Mouse (Mus musculus) neural tube, embryonic 12.5 days (tissue): ENCODE results near the gene Hoxd9. TPM values are rescaled to one million over a fixed set of nuclear protein-coding genes. Genes with fewer than 3 reads are reported as not detected.

ENCODE experiments used
- ATAC-seq: fragments of 200-750 bp; cut with Nextera tagmentation; 2 replicates; pipeline ENCODE4 v1.8.0; 2017; ENCODE audit warnings: low read depth, mild to moderate bottlenecking, moderate TSS enrichment, moderate library complexity; ENCODE audit not compliant: low FRiP score
- H3K27ac ChIP-seq: fragments of 300-500 bp; sonication (generic); 2 replicates; pipeline ENCODE4 v1.5.1; 2016
- H3K27me3 ChIP-seq: fragments of 300-500 bp; sonication (generic); replicated peaks from 2 replicates; pipeline ENCODE4 v1.6.1; 2016; ENCODE audit warnings: mild to moderate bottlenecking
- H3K36me3 ChIP-seq: fragments of 300-500 bp; sonication (generic); 2 replicates; pipeline ENCODE4 v1.6.1; 2016; ENCODE audit warnings: mild to moderate bottlenecking
- H3K4me1 ChIP-seq: fragments of 300-500 bp; sonication (generic); 2 replicates; pipeline ENCODE4 v1.6.1; 2016
- H3K4me2 ChIP-seq: fragments of 300-500 bp; sonication (generic); replicated peaks from 2 replicates; pipeline ENCODE4 v1.6.1; 2016; ENCODE audit warnings: mild to moderate bottlenecking
- H3K4me3 ChIP-seq: fragments of 300-500 bp; sonication (generic); 2 replicates; pipeline ENCODE4 v1.5.1; 2016
- H3K9ac ChIP-seq: fragments of 300-500 bp; sonication (generic); 2 replicates; pipeline ENCODE4 v1.6.1; 2016; ENCODE audit warnings: mild to moderate bottlenecking
- H3K9me3 ChIP-seq: fragments of 300-500 bp; sonication (generic); 2 replicates; pipeline ENCODE4 v1.6.1; 2016; ENCODE audit warnings: mild to moderate bottlenecking
- WGBS: fragments of 180-500 bp; shearing (Covaris S2); methylation state at CpG from one replicate; pipeline ENCODE4 v1.1.7; 2016; 5-methylcytosine and 5-hydroxymethylcytosine counted together
- polyA plus RNA-seq: library from polyadenylated mRNA; unstranded; fragments of >200 nt; fragmentation: Nextera tagmentation; extraction: Ambion mirVana; gene quantifications from 2 replicates; pipeline ENCODE4 v1.2.1, GENCODE M21; 2016

Gene Hoxd9
- polyA plus RNA-seq, 1 experiment from 2014 or later = 34.4 TPM

- Histone ChIP-seq H3K27me3 (peaks cover 99% of the 10 kb centered on the region), H3K4me3 (peak overlapping the region; percentile 50), H3K4me1 (peaks cover 18% of the 10 kb centered on the region), H3K9me3 (no peaks in the 10 kb centered on the region), H3K36me3 (no peaks in the 10 kb centered on the region), H3K9ac (peak overlapping the region; percentile 53), H3K27ac (peak overlapping the region; percentile 26), H3K4me2 (peak overlapping the region; percentile 53)
- under 1% methylated on average over 23 of the region's 23 CpGs for WGBS
- ATAC-seq = no peak
Observed at GRCm38 (mm10) chr2:74679980-74680379, 17.5 kb upstream of the Hoxd9 start.

- peaks cover 12% of the 10 kb centered on the region for H3K4me1 ChIP-seq
- H3K4me2 ChIP-seq = peak overlapping the region; percentile 53
- under 1% methylated on average over 21 of the region's 21 CpGs for WGBS
- ATAC-seq = no peak
- H3K9me3 ChIP-seq = no peaks in the 10 kb centered on the region
- H3K9ac ChIP-seq = peak overlapping the region; percentile 53
- H3K27ac ChIP-seq = peak overlapping the region; percentile 53; the same call in 1 of the 2 replicates
- peak overlapping the region; percentile 50 for H3K4me3 ChIP-seq
- H3K36me3 ChIP-seq = no peaks in the 10 kb centered on the region
- H3K27me3 ChIP-seq = peaks cover 98% of the 10 kb centered on the region
Observed at GRCm38 (mm10) chr2:74680561-74681398, 16.7 kb upstream of the Hoxd9 start.

GRCm38 (mm10) chr2:74681594-74682531 is 15.7 kb upstream of the Hoxd9 start:
- H3K9ac ChIP-seq = peak overlapping the region; percentile 88
- 1% methylated on average over 77 of the region's 78 CpGs for WGBS
- peak overlapping the region; percentile 82 for H3K27ac ChIP-seq

GRCm38 (mm10) chr2:74682796-74683195 is 14.7 kb upstream of the Hoxd9 start:
- Histone ChIP-seq H3K4me3 (peak overlapping the region; percentile 50), H3K4me2 (peak overlapping the region; percentile 53), H3K27me3 (peaks cover 92% of the 10 kb centered on the region), H3K4me1 (peaks cover 12% of the 10 kb centered on the region), H3K9me3 (no peaks in the 10 kb centered on the region), H3K27ac (peak overlapping the region; percentile 82; the same call in 1 of the 2 replicates), H3K36me3 (no peaks in the 10 kb centered on the region), H3K9ac (peak overlapping the region; percentile 88)
- ATAC-seq = no peak
- under 1% methylated on average over 51 of the region's 51 CpGs for WGBS

More at GRCm38 (mm10) chr2:74681594-74682531, 15.7 kb upstream of the Hoxd9 start:
- Histone ChIP-seq H3K4me1 (peaks cover 12% of the 10 kb centered on the region), H3K27me3 (peaks cover 92% of the 10 kb centered on the region), H3K9me3 (no peaks in the 10 kb centered on the region), H3K4me2 (peak overlapping the region; percentile 53), H3K36me3 (no peaks in the 10 kb centered on the region), H3K4me3 (peak overlapping the region; percentile 50)
- peak; percentile 55 for ATAC-seq

GRCm38 (mm10) chr2:74683471-74683951 is 14.0 kb upstream of the Hoxd9 start:
- H3K27me3 ChIP-seq = peaks cover 90% of the 10 kb centered on the region
- H3K9ac ChIP-seq = peak overlapping the region; percentile 88
- no peaks in the 10 kb centered on the region for H3K36me3 ChIP-seq
- no peak overlapping the region for H3K27ac ChIP-seq
- H3K4me3 ChIP-seq = peak overlapping the region; percentile 50
- no peaks in the 10 kb centered on the region for H3K9me3 ChIP-seq
- peaks cover 12% of the 10 kb centered on the region for H3K4me1 ChIP-seq
- peak overlapping the region; percentile 53 for H3K4me2 ChIP-seq
- no peak for ATAC-seq
- 0% methylated on average over 17 of the region's 18 CpGs for WGBS

- ATAC-seq = no peak
- Histone ChIP-seq H3K4me1 (peaks cover 12% of the 10 kb centered on the region), H3K27me3 (peaks cover 88% of the 10 kb centered on the region), H3K9me3 (no peaks in the 10 kb centered on the region), H3K27ac (no peak overlapping the region), H3K4me3 (peak overlapping the region; percentile 50), H3K9ac (peak overlapping the region; percentile 88), H3K4me2 (peak overlapping the region; percentile 53), H3K36me3 (no peaks in the 10 kb centered on the region)
- WGBS = under 1% methylated on average over 12 of the region's 12 CpGs
Observed at GRCm38 (mm10) chr2:74684106-74684505, 13.4 kb upstream of the Hoxd9 start.

GRCm38 (mm10) chr2:74685059-74685603 is 12.4 kb upstream of the Hoxd9 start:
- H3K9me3 ChIP-seq = no peaks in the 10 kb centered on the region
- peaks cover 12% of the 10 kb centered on the region for H3K4me1 ChIP-seq
- H3K27me3 ChIP-seq = peaks cover 86% of the 10 kb centered on the region
- no peaks in the 10 kb centered on the region for H3K36me3 ChIP-seq
- peak overlapping the region; percentile 5 for H3K4me3 ChIP-seq
- no peak for ATAC-seq
- peak overlapping the region; percentile 53 for H3K4me2 ChIP-seq
- H3K9ac ChIP-seq = no peak overlapping the region
- WGBS = 9% methylated on average over 4 of the region's 4 CpGs
- no peak overlapping the region for H3K27ac ChIP-seq

- 4% methylated on average over 17 of the region's 17 CpGs for WGBS
- H3K27ac ChIP-seq = no peak overlapping the region
- H3K9ac ChIP-seq = peak overlapping the region; percentile 70; the same call in 1 of the 2 replicates
- peaks cover 12% of the 10 kb centered on the region for H3K4me1 ChIP-seq
- H3K4me2 ChIP-seq = peak overlapping the region; percentile 55
- H3K36me3 ChIP-seq = no peaks in the 10 kb centered on the region
- ATAC-seq = no peak
- peaks cover 80% of the 10 kb centered on the region for H3K27me3 ChIP-seq
- H3K9me3 ChIP-seq = no peaks in the 10 kb centered on the region
- H3K4me3 ChIP-seq = peak overlapping the region; percentile 43
Observed at GRCm38 (mm10) chr2:74686301-74686987, 11.1 kb upstream of the Hoxd9 start.

GRCm38 (mm10) chr2:74686988-74687697 is 10.4 kb upstream of the Hoxd9 start:
- WGBS = under 1% methylated on average over 27 of the region's 27 CpGs
- H3K4me1 ChIP-seq = peaks cover 9% of the 10 kb centered on the region
- H3K27ac ChIP-seq = no peak overlapping the region
- H3K4me3 ChIP-seq = peak overlapping the region; percentile 43
- peak overlapping the region; percentile 70 for H3K9ac ChIP-seq
- H3K27me3 ChIP-seq = peaks cover 80% of the 10 kb centered on the region
- H3K36me3 ChIP-seq = no peaks in the 10 kb centered on the region
- ATAC-seq = no peak
- no peaks in the 10 kb centered on the region for H3K9me3 ChIP-seq
- peak overlapping the region; percentile 55 for H3K4me2 ChIP-seq

- H3K4me1 ChIP-seq = peaks cover under 1% of the 10 kb centered on the region
- peak overlapping the region; percentile 70 for H3K9ac ChIP-seq
- H3K4me3 ChIP-seq = peak overlapping the region; percentile 43
- no peak overlapping the region; the same call in 1 of the 2 replicates for H3K27ac ChIP-seq
- 1% methylated on average over 31 of the region's 31 CpGs for WGBS
- peak overlapping the region; percentile 55 for H3K4me2 ChIP-seq
- H3K27me3 ChIP-seq = peaks cover 80% of the 10 kb centered on the region
- H3K36me3 ChIP-seq = no peaks in the 10 kb centered on the region
- no peaks in the 10 kb centered on the region for H3K9me3 ChIP-seq
- ATAC-seq = no peak
Observed at GRCm38 (mm10) chr2:74687698-74688555, 9.6 kb upstream of the Hoxd9 start.
